Mouse (Mus musculus): ENCODE measurements around the gene Gm27021. TPM values are rescaled to one million over a fixed set of nuclear protein-coding genes. Genes with fewer than 3 reads are reported as not detected.
A peak's percentile ranks its signal among the peaks of the same experiment; 100 is the strongest.

Gene Gm27021
- polyA plus RNA-seq, 1 experiment from 2014 or later = 0.38 TPM

DNA sequence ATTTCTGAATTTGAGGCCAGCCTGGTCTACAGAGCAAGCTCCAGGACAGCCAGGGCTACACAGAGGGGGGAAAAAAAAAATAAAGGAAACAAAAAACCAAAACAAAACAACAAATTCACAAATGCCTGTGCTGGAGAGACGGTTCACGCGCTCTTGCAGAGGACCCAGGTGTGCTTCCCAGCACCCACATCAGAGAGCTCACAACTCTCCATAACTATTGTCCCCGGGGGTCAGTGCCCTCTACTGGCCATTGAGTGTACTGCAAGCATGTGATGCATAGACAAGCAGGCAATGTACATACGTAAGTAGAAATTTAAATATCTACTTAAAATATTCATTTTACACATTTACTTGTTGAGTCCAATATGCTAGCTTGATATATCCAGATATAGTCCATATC, 73.3 kb downstream of the Gm27021 start:
- Histone ChIP-seq H3K27me3 (peaks cover 8% of the 10 kb centered on the region; the same call in 1 of the 2 replicates), H3K9me3 (replicated peaks) (0 out of 2 replicates have a peak, but pooled peaks cover 4% of the 10 kb centered on the region), H3K9ac (no peak overlapping the region), H3K27ac (no peak overlapping the region), H3K4me3 (replicated peaks) (no peak overlapping the region), H3K4me2 (no peak overlapping the region), H3K36me3 (no peaks in the 10 kb centered on the region), H3K4me1 (replicated peaks) (peaks cover 22% of the 10 kb centered on the region)
- WGBS (ENCODE audit: insufficient replicate concordance) = 79% methylated on average over 5 of the region's 5 CpGs
- DNase-seq (no peak), ATAC-seq (ENCODE audit: low read depth) (no peak)

DNA sequence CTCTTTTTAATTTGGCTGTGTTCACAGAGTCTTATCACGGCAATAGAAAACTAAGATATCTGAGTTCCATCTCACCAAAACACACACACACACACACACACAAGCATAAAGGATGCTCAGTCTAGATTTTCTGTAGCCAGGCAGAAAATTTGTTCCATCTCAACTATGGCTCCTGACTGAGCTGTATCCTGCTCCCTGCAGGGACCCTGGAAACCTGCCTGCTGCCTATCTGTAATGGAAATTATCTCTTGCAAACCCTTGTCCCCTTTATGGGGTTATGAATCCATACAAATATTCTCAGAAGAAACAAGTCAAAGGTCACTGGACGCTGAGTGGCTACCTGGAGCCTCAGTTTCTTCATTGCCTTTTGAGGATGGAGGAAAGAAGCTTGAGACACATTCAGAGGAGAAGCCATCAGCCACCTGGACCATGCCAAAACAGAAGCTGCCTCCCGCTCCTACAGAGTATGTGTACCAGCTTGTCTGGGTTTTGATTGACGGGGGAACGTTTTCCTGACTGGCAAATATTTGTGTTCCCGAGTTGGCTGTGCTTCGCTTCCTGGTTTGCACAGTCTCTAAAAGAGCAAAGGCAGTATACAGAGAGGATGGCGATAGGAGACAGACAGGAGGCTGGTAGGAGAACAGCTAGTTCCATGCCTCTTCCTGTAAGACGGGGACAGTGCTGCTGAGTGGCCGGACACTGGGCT, 76.1 kb downstream of the Gm27021 start:
- Histone ChIP-seq H3K27me3 (no peaks in the 10 kb centered on the region), H3K9me3 (replicated peaks) (0 out of 2 replicates have a peak, but pooled peaks cover 4% of the 10 kb centered on the region), H3K4me2 (no peak overlapping the region), H3K27ac (no peak overlapping the region), H3K4me1 (replicated peaks) (peaks cover 40% of the 10 kb centered on the region), H3K36me3 (peaks cover 9% of the 10 kb centered on the region), H3K4me3 (replicated peaks) (no peak overlapping the region), H3K9ac (no peak overlapping the region)
- no peak for DNase-seq
- ATAC-seq (ENCODE audit: low read depth) = no peak
- WGBS (ENCODE audit: insufficient replicate concordance) = 57% methylated on average over 10 of the region's 10 CpGs

DNA sequence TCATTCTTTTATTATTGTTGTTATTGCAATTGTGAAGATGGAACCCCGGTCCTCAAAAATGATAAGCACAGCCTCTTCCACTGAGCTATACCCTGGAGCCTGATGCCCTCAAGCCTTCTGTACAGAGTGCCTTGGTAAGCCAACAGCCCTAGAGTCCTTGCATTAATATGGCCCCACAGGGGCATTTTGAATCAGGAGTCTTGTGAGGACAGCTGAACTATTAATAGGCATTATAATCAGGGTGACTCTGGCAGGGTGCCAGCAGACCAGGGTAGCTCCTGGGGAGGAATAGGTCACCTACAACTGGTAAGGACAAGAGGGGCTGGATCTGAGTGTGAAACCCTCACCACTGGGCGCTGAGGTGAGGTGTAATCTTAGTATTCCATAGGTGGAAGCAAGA, 78.0 kb downstream of the Gm27021 start:
- peaks cover 26% of the 10 kb centered on the region for H3K36me3 ChIP-seq
- WGBS (ENCODE audit: insufficient replicate concordance) = 44% methylated on average over 2 of the region's 2 CpGs
- H3K4me3 ChIP-seq (replicated peaks) = peak overlapping the region; percentile 91
- H3K27me3 ChIP-seq = no peaks in the 10 kb centered on the region
- ATAC-seq (ENCODE audit: low read depth) (no peak), DNase-seq (no peak)
- H3K9ac ChIP-seq = peak overlapping the region; percentile 65
- H3K27ac ChIP-seq = peak overlapping the region; percentile 34
- H3K4me2 ChIP-seq = peak overlapping the region; percentile 98
- 0 out of 2 replicates have a peak, but pooled peaks cover 4% of the 10 kb centered on the region for H3K9me3 ChIP-seq (replicated peaks)
- peaks cover 42% of the 10 kb centered on the region for H3K4me1 ChIP-seq (replicated peaks)

DNA sequence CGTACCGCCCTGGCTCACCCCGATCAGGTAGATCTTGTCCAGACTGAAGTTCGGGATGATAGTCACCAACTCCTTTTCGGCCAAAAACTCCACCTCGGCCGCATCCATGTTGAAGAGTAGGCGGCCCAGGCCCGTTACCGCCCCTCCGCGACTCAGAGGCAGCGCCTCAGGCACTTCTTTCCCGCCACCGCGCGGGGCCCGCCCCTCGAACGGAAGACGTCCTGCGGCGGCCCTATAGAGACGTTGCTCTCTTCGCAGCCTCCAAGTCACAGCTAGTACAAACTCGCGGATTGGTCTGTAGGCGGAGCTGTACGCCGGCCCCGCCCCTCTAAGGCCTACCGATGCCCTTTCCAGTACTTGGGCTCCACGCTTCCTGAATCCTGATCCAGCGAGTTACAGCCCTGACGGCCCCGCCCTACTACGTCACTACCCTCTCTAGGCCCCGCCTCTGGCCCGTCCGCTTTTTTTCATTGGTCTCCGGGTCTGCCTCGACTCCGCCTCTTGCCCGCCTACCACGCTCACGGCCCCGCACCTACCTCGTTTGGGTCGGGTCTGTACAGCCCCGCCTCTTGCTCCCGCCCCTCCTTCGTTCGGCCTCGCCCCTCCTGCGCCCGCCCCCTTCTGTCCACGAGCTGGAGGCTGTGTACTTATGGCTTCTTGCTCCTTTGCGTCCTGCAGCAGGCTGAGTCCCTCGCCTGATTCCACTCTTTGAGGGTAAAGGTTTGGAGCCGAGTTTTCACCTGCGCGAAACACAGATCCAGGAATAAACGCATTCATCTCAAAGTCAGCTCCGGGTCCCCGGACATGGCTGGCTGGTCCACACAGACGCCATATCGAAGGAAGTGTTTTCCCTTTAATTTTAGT, 78.7 kb downstream of the Gm27021 start, which contains the start of gene Gins2:
TSS of gene Gins2 (minus strand) at position 397 of the 864 bp plus-strand sequence.
- Histone ChIP-seq H3K36me3 (peaks cover 34% of the 10 kb centered on the region), H3K27me3 (no peaks in the 10 kb centered on the region), H3K4me1 (replicated peaks) (peaks cover 42% of the 10 kb centered on the region), H3K4me3 (replicated peaks) (peak within 1 kb of the TSS; percentile 91), H3K9me3 (replicated peaks) (no peaks in the 10 kb centered on the region), H3K9ac (peak within 1 kb of the TSS; percentile 93), H3K27ac (peak within 1 kb of the TSS; percentile 83), H3K4me2 (peak within 1 kb of the TSS; percentile 98)
- ATAC-seq (ENCODE audit: low read depth) = peak; percentile 96
- under 1% methylated on average over 67 of the region's 67 CpGs for WGBS (ENCODE audit: insufficient replicate concordance)
- peak; percentile 100 for DNase-seq

DNA sequence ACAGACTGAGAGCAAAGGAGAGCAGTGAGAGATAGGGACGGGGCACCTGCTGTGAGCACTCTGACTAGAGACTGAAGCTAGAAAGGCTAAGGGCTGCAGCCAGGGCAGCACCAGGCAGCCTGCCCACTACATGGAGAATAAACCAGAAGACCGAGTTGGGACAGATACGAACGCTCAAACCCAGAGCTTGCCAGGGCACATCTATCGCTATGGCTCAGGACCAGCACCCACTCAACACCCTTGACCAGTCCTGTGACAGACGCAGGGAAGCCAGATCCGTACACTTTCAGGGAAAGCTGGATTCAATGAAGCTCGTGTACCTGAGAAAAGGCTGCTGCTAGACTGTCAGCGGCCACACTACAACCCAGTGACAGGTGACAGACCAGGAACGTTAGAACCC, 82.4 kb downstream of the Gm27021 start:
- Histone ChIP-seq H3K4me1 (replicated peaks) (peaks cover 42% of the 10 kb centered on the region), H3K4me2 (no peak overlapping the region), H3K9ac (no peak overlapping the region), H3K9me3 (replicated peaks) (no peaks in the 10 kb centered on the region), H3K27ac (0 out of 2 replicates have a peak overlapping the region, but pooled peaks have one; percentile 10), H3K4me3 (replicated peaks) (no peak overlapping the region), H3K27me3 (no peaks in the 10 kb centered on the region), H3K36me3 (peaks cover 63% of the 10 kb centered on the region)
- WGBS (ENCODE audit: insufficient replicate concordance) = 86% methylated on average over 10 of the region's 10 CpGs
- DNase-seq (no peak), ATAC-seq (ENCODE audit: low read depth) (no peak)

DNA sequence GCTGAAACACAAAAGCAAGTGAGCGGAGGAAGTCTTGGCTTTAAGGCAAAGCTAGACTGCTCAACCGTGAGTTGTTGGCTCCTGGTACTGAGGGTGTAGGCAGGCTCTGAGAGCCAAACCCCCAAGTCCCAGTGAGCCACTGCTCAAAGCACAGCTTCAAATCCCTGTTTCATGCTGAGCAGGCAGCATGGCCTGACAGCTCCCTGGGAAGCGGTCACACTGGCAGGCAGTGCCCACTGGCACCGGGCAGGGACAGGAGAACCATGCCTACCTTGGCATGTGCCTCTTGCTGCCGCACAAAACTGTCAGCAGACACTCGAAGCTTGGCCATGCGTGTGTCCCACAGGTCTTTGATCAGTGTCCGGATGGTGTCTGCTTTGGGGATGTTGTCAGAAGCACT, 86.1 kb downstream of the Gm27021 start:
- DNase-seq (no peak), ATAC-seq (ENCODE audit: low read depth) (no peak)
- Histone ChIP-seq H3K27me3 (no peaks in the 10 kb centered on the region), H3K4me1 (replicated peaks) (peaks cover 14% of the 10 kb centered on the region), H3K9ac (no peak overlapping the region), H3K27ac (no peak overlapping the region), H3K36me3 (peaks cover 91% of the 10 kb centered on the region), H3K4me2 (no peak overlapping the region), H3K4me3 (replicated peaks) (no peak overlapping the region), H3K9me3 (replicated peaks) (no peaks in the 10 kb centered on the region)
- WGBS (ENCODE audit: insufficient replicate concordance) = 85% methylated on average over 8 of the region's 8 CpGs

DNA sequence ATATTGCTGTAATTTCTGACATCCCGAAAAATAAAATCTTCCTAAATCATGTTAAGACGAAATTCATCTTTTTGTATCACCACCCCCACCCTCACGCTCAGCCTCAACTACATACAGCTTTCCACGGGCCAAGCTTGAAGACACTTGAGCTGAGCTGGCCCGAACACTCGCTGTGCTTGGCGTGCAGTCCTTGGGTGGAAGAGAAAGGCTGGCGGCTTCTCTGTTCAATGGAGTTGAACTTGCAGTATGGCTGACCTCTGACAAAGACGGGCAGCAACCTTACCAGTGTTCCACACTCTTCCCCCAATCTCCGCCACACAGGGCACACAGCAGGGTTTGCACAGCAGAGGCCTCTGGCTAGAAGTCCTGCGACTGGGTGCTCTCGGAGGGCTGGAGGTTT, 86.5 kb downstream of the Gm27021 start:
- ATAC-seq (ENCODE audit: low read depth) (no peak), DNase-seq (no peak)
- peaks cover 91% of the 10 kb centered on the region for H3K36me3 ChIP-seq
- H3K27me3 ChIP-seq = no peaks in the 10 kb centered on the region
- H3K9ac ChIP-seq = no peak overlapping the region
- H3K9me3 ChIP-seq (replicated peaks) = no peaks in the 10 kb centered on the region
- H3K4me2 ChIP-seq = no peak overlapping the region
- H3K4me3 ChIP-seq (replicated peaks) = no peak overlapping the region
- H3K4me1 ChIP-seq (replicated peaks) = peaks cover 13% of the 10 kb centered on the region
- 86% methylated on average over 12 of the region's 12 CpGs for WGBS (ENCODE audit: insufficient replicate concordance)
- H3K27ac ChIP-seq = no peak overlapping the region

DNA sequence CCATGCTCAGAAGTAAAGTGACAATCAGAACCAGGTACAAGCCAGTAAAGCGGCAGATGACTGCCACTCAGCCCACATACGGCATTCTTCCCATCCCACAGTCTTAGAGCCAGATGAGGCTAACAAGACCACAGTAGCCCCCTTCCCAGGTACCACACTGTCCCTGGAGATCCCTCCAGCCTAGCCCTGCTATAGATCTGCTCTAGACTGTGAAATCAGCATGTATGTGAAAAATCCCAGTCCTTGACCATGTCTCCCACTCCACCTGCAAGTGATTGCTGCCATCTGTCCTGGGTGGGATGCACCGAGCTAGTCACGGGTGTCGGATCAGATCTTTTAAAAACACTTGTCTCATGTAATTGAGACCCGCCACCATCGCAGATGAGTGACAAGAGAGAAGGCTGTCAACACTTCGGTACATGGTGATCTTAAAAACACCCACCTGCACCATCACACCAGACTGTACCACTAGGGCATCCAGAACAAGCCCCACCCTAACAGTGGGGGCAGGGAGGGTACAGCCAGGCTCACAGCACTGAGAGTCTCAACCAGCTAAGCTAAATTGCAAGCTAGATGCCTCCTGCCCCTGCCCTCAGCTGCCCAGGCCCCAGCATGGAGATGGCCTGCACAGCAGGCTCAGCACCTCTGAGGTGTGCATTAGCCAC, 87.4 kb downstream of the Gm27021 start:
- WGBS (ENCODE audit: insufficient replicate concordance) = 86% methylated on average over 8 of the region's 8 CpGs
- DNase-seq (no peak), ATAC-seq (ENCODE audit: low read depth) (no peak)
- Histone ChIP-seq H3K36me3 (peaks cover 92% of the 10 kb centered on the region), H3K9ac (no peak overlapping the region), H3K4me1 (replicated peaks) (peaks cover 21% of the 10 kb centered on the region), H3K27ac (no peak overlapping the region), H3K27me3 (no peaks in the 10 kb centered on the region), H3K4me2 (no peak overlapping the region), H3K9me3 (replicated peaks) (no peaks in the 10 kb centered on the region), H3K4me3 (replicated peaks) (no peak overlapping the region)

DNA sequence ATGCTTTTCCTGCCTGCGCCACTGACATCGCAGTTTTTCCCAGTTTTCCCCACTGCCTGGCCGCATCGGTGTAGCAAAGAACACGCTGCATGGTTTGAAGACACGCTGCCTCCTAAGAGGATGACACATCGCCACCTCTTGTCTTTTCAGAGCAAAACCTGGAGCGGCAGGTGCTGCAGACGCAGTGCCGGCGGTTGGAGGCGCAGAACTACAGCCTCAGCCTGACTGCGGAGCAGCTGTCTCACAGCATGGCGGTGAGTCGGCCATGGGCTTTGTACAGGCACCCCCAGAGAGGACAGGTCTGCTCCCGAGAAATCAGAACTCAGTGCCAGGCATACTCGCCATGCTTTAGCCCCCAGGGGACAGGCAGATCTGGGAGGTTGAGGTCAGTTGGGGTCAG, 90.1 kb downstream of the Gm27021 start:
- Histone ChIP-seq H3K36me3 (peaks cover 99% of the 10 kb centered on the region), H3K27me3 (no peaks in the 10 kb centered on the region), H3K9ac (no peak overlapping the region), H3K27ac (no peak overlapping the region), H3K4me3 (replicated peaks) (no peak overlapping the region), H3K4me1 (replicated peaks) (peaks cover 25% of the 10 kb centered on the region), H3K4me2 (no peak overlapping the region), H3K9me3 (replicated peaks) (no peaks in the 10 kb centered on the region)
- no peak for DNase-seq
- WGBS (ENCODE audit: insufficient replicate concordance) = 94% methylated on average over 17 of the region's 17 CpGs
- no peak for ATAC-seq (ENCODE audit: low read depth)

DNA sequence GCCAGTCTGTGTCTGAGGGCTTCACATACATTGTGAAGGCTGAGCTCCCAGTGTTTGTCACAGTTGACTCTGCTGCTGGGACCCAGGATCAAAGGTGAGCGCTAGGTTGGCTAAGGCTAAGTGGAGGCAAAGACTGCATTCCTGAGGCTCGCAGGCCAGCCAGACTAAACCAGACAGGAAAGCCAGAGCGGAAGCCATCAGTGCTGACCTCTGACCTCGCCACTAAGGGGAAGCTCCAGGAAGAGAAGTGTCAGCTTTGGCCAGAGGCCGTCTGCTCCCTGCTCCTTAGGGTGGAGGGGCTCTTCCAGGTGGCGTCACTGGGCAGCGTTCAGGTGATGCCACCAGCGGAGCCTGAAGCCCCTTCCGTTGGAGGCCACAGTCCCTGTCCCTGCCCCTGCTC, 92.1 kb downstream of the Gm27021 start:
- H3K4me2 ChIP-seq = no peak overlapping the region
- no peak overlapping the region for H3K4me3 ChIP-seq (replicated peaks)
- no peaks in the 10 kb centered on the region for H3K27me3 ChIP-seq
- peak overlapping the region; percentile 64 for H3K27ac ChIP-seq
- no peak overlapping the region for H3K9ac ChIP-seq
- peaks cover 20% of the 10 kb centered on the region for H3K4me1 ChIP-seq (replicated peaks)
- H3K36me3 ChIP-seq = peaks cover 99% of the 10 kb centered on the region
- WGBS (ENCODE audit: insufficient replicate concordance) = 82% methylated on average over 9 of the region's 9 CpGs
- DNase-seq (no peak), ATAC-seq (ENCODE audit: low read depth) (peak; percentile 10; the same call in 1 of the 2 replicates)
- H3K9me3 ChIP-seq (replicated peaks) = no peaks in the 10 kb centered on the region

DNA sequence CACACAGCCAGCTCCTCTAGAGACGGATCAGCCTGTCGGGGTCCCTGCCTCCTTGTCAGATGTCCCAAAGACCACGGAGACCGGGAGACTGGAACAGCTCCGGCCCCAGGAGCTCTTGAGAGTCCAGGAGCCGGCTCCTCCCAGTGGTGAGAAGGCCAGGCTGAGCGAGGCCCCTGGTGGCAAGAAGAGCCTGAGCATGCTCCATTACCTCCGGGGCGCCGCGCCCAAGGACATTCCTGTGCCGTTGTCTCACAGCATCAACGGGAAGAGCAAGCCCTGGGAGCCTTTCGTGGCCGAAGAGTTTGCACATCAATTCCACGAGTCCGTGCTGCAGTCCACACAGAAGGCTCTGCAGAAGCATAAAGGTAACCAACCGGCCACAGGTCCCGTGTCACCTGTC, 92.9 kb downstream of the Gm27021 start:
- 86% methylated on average over 19 of the region's 19 CpGs for WGBS (ENCODE audit: insufficient replicate concordance)
- H3K4me2 ChIP-seq = no peak overlapping the region
- H3K9ac ChIP-seq = no peak overlapping the region
- no peaks in the 10 kb centered on the region for H3K9me3 ChIP-seq (replicated peaks)
- peaks cover 22% of the 10 kb centered on the region for H3K4me1 ChIP-seq (replicated peaks)
- no peaks in the 10 kb centered on the region for H3K27me3 ChIP-seq
- no peak overlapping the region for H3K4me3 ChIP-seq (replicated peaks)
- ATAC-seq (ENCODE audit: low read depth) = no peak
- no peak for DNase-seq
- peaks cover 99% of the 10 kb centered on the region for H3K36me3 ChIP-seq
- no peak overlapping the region for H3K27ac ChIP-seq
